Mouse (Mus musculus): ENCODE results near the gene Oas1g. TPM values are rescaled to one million over a fixed set of nuclear protein-coding genes. Genes with fewer than 3 reads are reported as not detected.

The Oas1g gene
- polyA plus RNA-seq, 1 experiment = 1.5 TPM

GRCm38 (mm10) chr5:120859241-120859640 lies 28.2 kb downstream of the Oas1g start:
- no peaks in the 10 kb centered on the region for H3K36me3 ChIP-seq (ENCODE audit: control insufficient read depth, insufficient read depth, low read length, poor library complexity, severe bottlenecking)
- no peak overlapping the region for H3K27ac ChIP-seq (ENCODE audit: insufficient read depth, low read length)
- no peak overlapping the region for H3K9ac ChIP-seq (ENCODE audit: low read depth, poor library complexity, severe bottlenecking)
- H3K9me3 ChIP-seq (replicated peaks; ENCODE audit: control insufficient read depth, insufficient read depth, low read length, poor library complexity, severe bottlenecking) = peaks cover 11% of the 10 kb centered on the region; the same call in 1 of the 2 replicates
- no peak overlapping the region for H3K4me3 ChIP-seq (ENCODE audit: low read depth, low read length)
- H3K27me3 ChIP-seq (ENCODE audit: control insufficient read depth, insufficient read depth, low read length, poor library complexity, severe bottlenecking) = no peaks in the 10 kb centered on the region
- no peaks in the 10 kb centered on the region for H3K4me1 ChIP-seq (ENCODE audit: control insufficient read depth, insufficient read depth, low read length)
- no peak for TF ChIP-seq POLR2A (IDR thresholded peaks at IDR 0.05; ENCODE audit: insufficient read depth, low read length)
- no peak for TF ChIP-seq EP300 (IDR thresholded peaks at IDR 0.05; ENCODE audit: insufficient read depth, low read depth, low read length)
- TF ChIP-seq CTCF (IDR thresholded peaks at IDR 0.05; ENCODE audit: low read depth, low read length) = no peak

GRCm38 (mm10) chr5:120849601-120850136 lies 37.7 kb downstream of the Oas1g start:
- Histone ChIP-seq H3K4me1 (ENCODE audit: control insufficient read depth, insufficient read depth, low read length) (no peaks in the 10 kb centered on the region), H3K9ac (ENCODE audit: low read depth, poor library complexity, severe bottlenecking) (no peak overlapping the region), H3K27me3 (ENCODE audit: control insufficient read depth, insufficient read depth, low read length, poor library complexity, severe bottlenecking) (no peaks in the 10 kb centered on the region), H3K9me3 (replicated peaks; ENCODE audit: control insufficient read depth, insufficient read depth, low read length, poor library complexity, severe bottlenecking) (peaks cover 9% of the 10 kb centered on the region), H3K36me3 (ENCODE audit: control insufficient read depth, insufficient read depth, low read length, poor library complexity, severe bottlenecking) (no peaks in the 10 kb centered on the region), H3K27ac (ENCODE audit: insufficient read depth, low read length) (no peak overlapping the region), H3K4me3 (ENCODE audit: low read depth, low read length) (no peak overlapping the region)
- TF ChIP-seq CTCF (IDR thresholded peaks at IDR 0.05; ENCODE audit: low read depth, low read length) = no peak
- no peak for TF ChIP-seq POLR2A (IDR thresholded peaks at IDR 0.05; ENCODE audit: insufficient read depth, low read length)
- no peak for TF ChIP-seq EP300 (IDR thresholded peaks at IDR 0.05; ENCODE audit: insufficient read depth, low read depth, low read length)

DNA sequence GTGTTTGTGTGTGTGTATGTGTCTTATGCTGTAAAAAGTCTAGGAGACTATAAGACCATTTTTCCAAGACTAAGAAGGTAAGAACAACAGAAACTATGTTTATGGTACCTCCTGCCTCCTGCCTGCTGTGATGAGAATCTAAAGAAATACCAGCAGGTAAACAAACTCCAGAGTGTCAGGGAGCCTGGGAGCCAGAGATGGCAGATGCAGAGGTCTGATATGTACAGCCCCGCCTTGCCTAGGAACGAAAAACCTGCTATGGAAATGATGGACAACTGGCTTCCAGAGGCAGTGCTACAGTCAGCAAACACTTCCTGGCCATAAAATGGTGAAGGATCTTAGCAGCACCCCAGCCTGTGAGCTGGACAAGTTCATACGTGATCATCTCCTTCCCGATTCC lies 40.3 kb downstream of the Oas1g start, which contains the start of gene Oas1f:
Oas1f (plus strand) TSS at position 301 of the 400 bp plus-strand sequence.
- Histone ChIP-seq H3K27ac (ENCODE audit: insufficient read depth, low read length) (no peak within 1 kb of the TSS), H3K9ac (ENCODE audit: low read depth, poor library complexity, severe bottlenecking) (no peak within 1 kb of the TSS), H3K36me3 (ENCODE audit: control insufficient read depth, insufficient read depth, low read length, poor library complexity, severe bottlenecking) (no peaks in the 10 kb centered on the region), H3K4me3 (ENCODE audit: low read depth, low read length) (no peak within 1 kb of the TSS), H3K9me3 (replicated peaks; ENCODE audit: control insufficient read depth, insufficient read depth, low read length, poor library complexity, severe bottlenecking) (0 out of 2 replicates have a peak, but pooled peaks cover 4% of the 10 kb centered on the region), H3K4me1 (ENCODE audit: control insufficient read depth, insufficient read depth, low read length) (no peaks in the 10 kb centered on the region), H3K27me3 (ENCODE audit: control insufficient read depth, insufficient read depth, low read length, poor library complexity, severe bottlenecking) (no peaks in the 10 kb centered on the region)
- TF ChIP-seq POLR2A (IDR thresholded peaks at IDR 0.05; ENCODE audit: insufficient read depth, low read length) (no peak), EP300 (IDR thresholded peaks at IDR 0.05; ENCODE audit: insufficient read depth, low read depth, low read length) (no peak), CTCF (IDR thresholded peaks at IDR 0.05; ENCODE audit: low read depth, low read length) (no peak)

GRCm38 (mm10) chr5:120844713-120845112 lies 42.7 kb downstream of the Oas1g start:
- H3K4me1 ChIP-seq (ENCODE audit: control insufficient read depth, insufficient read depth, low read length) = no peaks in the 10 kb centered on the region
- H3K36me3 ChIP-seq (ENCODE audit: control insufficient read depth, insufficient read depth, low read length, poor library complexity, severe bottlenecking) = no peaks in the 10 kb centered on the region
- H3K9me3 ChIP-seq (replicated peaks; ENCODE audit: control insufficient read depth, insufficient read depth, low read length, poor library complexity, severe bottlenecking) = 0 out of 2 replicates have a peak, but pooled peaks cover 4% of the 10 kb centered on the region
- no peak overlapping the region for H3K9ac ChIP-seq (ENCODE audit: low read depth, poor library complexity, severe bottlenecking)
- TF ChIP-seq POLR2A (IDR thresholded peaks at IDR 0.05; ENCODE audit: insufficient read depth, low read length) (no peak), CTCF (IDR thresholded peaks at IDR 0.05; ENCODE audit: low read depth, low read length) (no peak), EP300 (IDR thresholded peaks at IDR 0.05; ENCODE audit: insufficient read depth, low read depth, low read length) (no peak)
- no peaks in the 10 kb centered on the region for H3K27me3 ChIP-seq (ENCODE audit: control insufficient read depth, insufficient read depth, low read length, poor library complexity, severe bottlenecking)
- no peak overlapping the region for H3K4me3 ChIP-seq (ENCODE audit: low read depth, low read length)
- H3K27ac ChIP-seq (ENCODE audit: insufficient read depth, low read length) = no peak overlapping the region

DNA sequence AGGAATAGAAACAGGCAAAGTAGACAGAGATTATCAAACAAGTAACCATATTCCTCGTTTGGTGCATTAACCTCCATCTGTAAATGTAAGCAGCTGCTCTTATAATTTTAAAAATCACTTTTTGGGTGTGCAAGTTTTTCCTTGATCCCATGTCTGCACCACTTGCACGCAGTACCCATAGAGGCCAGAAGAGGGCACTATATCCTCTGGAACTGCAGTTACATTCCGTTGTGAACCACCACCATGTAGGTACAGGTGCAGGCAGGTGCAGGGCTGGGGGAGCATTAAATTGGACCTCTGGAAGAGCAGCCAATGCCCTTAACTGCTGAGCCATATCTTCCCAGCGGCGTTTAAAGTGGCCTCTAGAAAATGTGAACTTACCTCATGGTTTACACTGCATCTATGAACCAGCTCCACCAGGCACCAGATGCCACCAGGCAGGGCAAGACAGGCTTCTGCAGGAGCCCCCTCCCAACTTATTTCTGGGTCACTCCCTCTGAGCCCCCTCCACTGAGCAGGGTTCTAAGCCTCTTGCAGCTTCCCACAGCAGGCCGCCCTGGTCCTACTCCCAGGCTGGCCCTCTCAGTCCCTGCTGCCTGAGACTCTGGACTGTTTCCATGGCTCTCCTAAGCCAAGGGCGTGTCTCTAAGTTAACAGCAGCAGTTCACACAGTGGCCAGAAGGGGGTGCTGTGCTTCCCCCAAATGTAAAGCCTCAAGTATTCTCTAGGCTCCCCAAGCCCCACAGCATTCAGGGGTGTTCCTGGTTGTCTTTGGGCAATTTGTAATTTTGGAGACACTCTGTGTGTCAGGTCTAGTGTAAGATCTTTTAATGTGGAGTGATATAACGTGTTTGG lies 50.5 kb downstream of the Oas1g start:
- 0 out of 2 replicates have a peak, but pooled peaks cover 3% of the 10 kb centered on the region for H3K9me3 ChIP-seq (replicated peaks; ENCODE audit: control insufficient read depth, insufficient read depth, low read length, poor library complexity, severe bottlenecking)
- no peak overlapping the region for H3K9ac ChIP-seq (ENCODE audit: low read depth, poor library complexity, severe bottlenecking)
- H3K27me3 ChIP-seq (ENCODE audit: control insufficient read depth, insufficient read depth, low read length, poor library complexity, severe bottlenecking) = peaks cover 10% of the 10 kb centered on the region
- TF ChIP-seq CTCF (IDR thresholded peaks at IDR 0.05; ENCODE audit: low read depth, low read length) (peak; percentile 70), POLR2A (IDR thresholded peaks at IDR 0.05; ENCODE audit: insufficient read depth, low read length) (no peak)
- H3K36me3 ChIP-seq (ENCODE audit: control insufficient read depth, insufficient read depth, low read length, poor library complexity, severe bottlenecking) = no peaks in the 10 kb centered on the region
- no peaks in the 10 kb centered on the region for H3K4me1 ChIP-seq (ENCODE audit: control insufficient read depth, insufficient read depth, low read length)
- no peak overlapping the region for H3K27ac ChIP-seq (ENCODE audit: insufficient read depth, low read length)
- no peak overlapping the region for H3K4me3 ChIP-seq (ENCODE audit: low read depth, low read length)

Measured in ES-Bruce4 (cell line).